Mouse (Mus musculus): Measurements from ENCODE around the gene Bfsp1.
A peak's percentile ranks its signal among the peaks of the same experiment; 100 is the strongest.

Bfsp1 gene

GRCm38 (mm10) chr2:143862484-143863231 is at the start of gene Bfsp1:
TSS of gene Bfsp1 (minus strand) at chr2:143863173.
- DNase-seq = peak; percentile 18

- DNase-seq = no peak
These were observed 49.2 kb upstream of the Bfsp1 start for GRCm38 (mm10) chr2:143912199-143912598.

GRCm38 (mm10) chr2:143909230-143909629 is 46.3 kb upstream of the Bfsp1 start:
- DNase-seq = no peak

GRCm38 (mm10) chr2:143904896-143905295 is 41.9 kb upstream of the Bfsp1 start:
- peak; percentile 49 for DNase-seq

- DNase-seq = peak; percentile 32
These were observed 40.5 kb upstream of the Bfsp1 start for GRCm38 (mm10) chr2:143903376-143904045.

GRCm38 (mm10) chr2:143900821-143901351 is 37.9 kb upstream of the Bfsp1 start:
- DNase-seq = no peak

- no peak for DNase-seq
These were observed 36.7 kb upstream of the Bfsp1 start for GRCm38 (mm10) chr2:143899470-143900220.

- no peak for DNase-seq
These were observed 28.5 kb upstream of the Bfsp1 start for GRCm38 (mm10) chr2:143891302-143892048.

- peak; percentile 68 for DNase-seq
These were observed 27.0 kb upstream of the Bfsp1 start for GRCm38 (mm10) chr2:143889860-143890433.

- no peak for DNase-seq
These were observed 26.3 kb upstream of the Bfsp1 start for GRCm38 (mm10) chr2:143889131-143889859.

- DNase-seq = no peak
These were observed 19.8 kb upstream of the Bfsp1 start for GRCm38 (mm10) chr2:143882606-143883288.

GRCm38 (mm10) chr2:143882002-143882401 is 19.0 kb upstream of the Bfsp1 start:
- no peak for DNase-seq

GRCm38 (mm10) chr2:143879311-143879710 is 16.3 kb upstream of the Bfsp1 start:
- no peak for DNase-seq

- peak; percentile 22 for DNase-seq
These were observed 14.1 kb upstream of the Bfsp1 start for GRCm38 (mm10) chr2:143876929-143877632.

GRCm38 (mm10) chr2:143876026-143876425 is 13.1 kb upstream of the Bfsp1 start:
- peak; percentile 27 for DNase-seq

- DNase-seq = peak; percentile 27
These were observed 8.1 kb upstream of the Bfsp1 start for GRCm38 (mm10) chr2:143870936-143871688.

- peak; percentile 83 for DNase-seq
These were observed 4.4 kb upstream of the Bfsp1 start for GRCm38 (mm10) chr2:143867326-143867725.

GRCm38 (mm10) chr2:143864600-143864999 is 1.6 kb upstream of the Bfsp1 start:
- DNase-seq = no peak

- no peak for DNase-seq
These were observed 3.8 kb downstream of the Bfsp1 start for GRCm38 (mm10) chr2:143859166-143859565.
